Mouse (Mus musculus) spleen, adult 2 months (tissue): Measurements from ENCODE around the gene Cplx3. TPM values are rescaled to one million over a fixed set of nuclear protein-coding genes. Genes with fewer than 3 reads are reported as not detected.

ENCODE experiments used
- DNase-seq, 2 experiments: peaks; one replicate each; pipeline versions ENCODE4 v3.0.0 to v3.0.0-alpha.2; 2012 to 2021; ENCODE audit warnings: low spot score in 2 of 2, low read depth in 1 of 2
- H3K27ac ChIP-seq: fragments of 200-500 bp; 2 replicates; pipeline ENCODE4 v1.5.1; 2012; ENCODE audit warnings: low read length, inconsistent platforms; ENCODE audit not compliant: insufficient read depth
- H3K27me3 ChIP-seq: fragments of 200-500 bp; 2 replicates; pipeline ENCODE4 v1.6.1; 2012; ENCODE audit warnings: mild to moderate bottlenecking, moderate library complexity, low read length, inconsistent platforms; ENCODE audit not compliant: control insufficient read depth, insufficient read depth
- H3K36me3 ChIP-seq: fragments of 200-500 bp; 2 replicates; pipeline ENCODE4 v1.6.1; 2012; ENCODE audit warnings: mild to moderate bottlenecking, low read length, inconsistent platforms; ENCODE audit not compliant: control insufficient read depth, insufficient read depth
- H3K4me1 ChIP-seq: fragments of 200-500 bp; 2 replicates; pipeline ENCODE4 v1.6.1; 2011; ENCODE audit warnings: inconsistent platforms; ENCODE audit not compliant: control insufficient read depth, insufficient read depth, insufficient read length
- H3K4me3 ChIP-seq: fragments of 200-500 bp; 2 replicates; pipeline ENCODE4 v1.5.1; 2011; ENCODE audit warnings: mild to moderate bottlenecking, inconsistent platforms; ENCODE audit not compliant: insufficient read depth, insufficient read length; ENCODE audit errors: extremely low read depth
- CTCF ChIP-seq: fragments of 200-500 bp; IDR thresholded peaks from 2 replicates; pipeline ENCODE4 v1.5.1; 2011; ENCODE audit warnings: mild to moderate bottlenecking, inconsistent platforms; ENCODE audit not compliant: insufficient read depth, insufficient read length, insufficient replicate concordance; ENCODE audit errors: extremely low read depth
- POLR2A ChIP-seq: fragments of 200-500 bp; IDR thresholded peaks from 2 replicates; pipeline ENCODE4 v1.6.1; 2011; ENCODE audit warnings: low read depth, low read length, inconsistent platforms
- WGBS: fragments of 180-500 bp; shearing (Covaris S2); methylation state at CpG from one replicate; pipeline ENCODE4 v1.1.7; 2018; 5-methylcytosine and 5-hydroxymethylcytosine counted together
- polyA plus RNA-seq: library from polyadenylated mRNA; depleted of rRNA; stranded (reverse); fragments of >200 nt; gene quantifications from 2 replicates; pipeline ENCODE4 v1.2.3, GENCODE M21; 2012

Cplx3 gene
- polyA plus RNA-seq, 1 experiment, result not detected

GRCm38 (mm10) chr9:57637741-57638322 is 31.8 kb upstream of the Cplx3 start:
- WGBS, result 0% methylated on average over 6 of the region's 6 CpGs
- peaks cover 8% of the 10 kb centered on the region; the same call in 1 of the 2 replicates for H3K36me3 ChIP-seq
- H3K4me3 ChIP-seq, result peak overlapping the region; percentile 36; the same call in 1 of the 2 replicates
- TF ChIP-seq CTCF (no peak), POLR2A (no peak; the same call in 1 of the 2 replicates)
- peaks cover 70% of the 10 kb centered on the region for H3K4me1 ChIP-seq
- H3K27ac ChIP-seq, result peak overlapping the region; percentile 95
- H3K27me3 ChIP-seq, result no peaks in the 10 kb centered on the region
- peak; percentile 74 to 79 for DNase-seq

GRCm38 (mm10) chr9:57637272-57637671 is 31.2 kb upstream of the Cplx3 start:
- Histone ChIP-seq H3K27me3 (no peaks in the 10 kb centered on the region), H3K36me3 (peaks cover 8% of the 10 kb centered on the region; the same call in 1 of the 2 replicates), H3K4me3 (peak overlapping the region; percentile 36; the same call in 1 of the 2 replicates), H3K27ac (peak overlapping the region; percentile 95), H3K4me1 (peaks cover 66% of the 10 kb centered on the region)
- TF ChIP-seq POLR2A, result no peak
- no peak for TF ChIP-seq CTCF
- 5% methylated on average over 3 of the region's 3 CpGs for WGBS
- DNase-seq, result no peak

DNA sequence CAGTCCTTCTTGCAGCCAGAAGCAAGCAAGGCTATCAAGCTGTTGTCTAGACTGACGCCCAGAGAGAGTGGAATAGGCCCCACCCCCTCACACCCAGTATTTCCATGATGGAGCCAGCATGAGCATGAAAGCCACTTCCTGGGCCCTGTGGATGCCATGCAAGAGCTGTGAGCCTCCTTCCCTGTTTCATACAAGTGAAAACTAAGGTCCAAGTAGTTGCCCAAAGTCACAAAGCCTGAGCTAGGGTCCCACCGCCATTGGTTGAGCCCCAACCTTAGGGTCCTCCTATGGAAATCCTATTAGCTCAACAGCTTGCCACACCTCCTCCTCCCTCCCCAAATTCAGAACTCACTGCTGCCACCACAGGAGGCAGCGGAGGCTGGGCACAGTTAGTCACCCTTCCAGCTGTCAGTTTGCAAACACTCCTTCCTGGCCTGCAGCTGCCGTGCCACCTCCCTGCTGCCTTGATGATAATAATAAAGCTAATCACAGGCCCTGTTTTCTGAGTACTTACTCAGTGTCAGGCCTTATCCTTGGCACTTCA is 27.5 kb upstream of the Cplx3 start:
- no peak for TF ChIP-seq POLR2A
- TF ChIP-seq CTCF, result peak; percentile 37; the same call in 1 of the 2 replicates
- H3K27me3 ChIP-seq, result no peaks in the 10 kb centered on the region
- H3K36me3 ChIP-seq, result peaks cover 35% of the 10 kb centered on the region
- DNase-seq, result peak; percentile 54 to 62
- H3K4me3 ChIP-seq, result no peak overlapping the region
- 24% methylated on average over 4 of the region's 4 CpGs for WGBS
- peak overlapping the region; percentile 70 for H3K27ac ChIP-seq
- H3K4me1 ChIP-seq, result peaks cover 44% of the 10 kb centered on the region

GRCm38 (mm10) chr9:57629118-57629874 is 23.2 kb upstream of the Cplx3 start:
- TF ChIP-seq POLR2A, result no peak
- peak; percentile 93; the same call in 1 of the 2 replicates for TF ChIP-seq CTCF
- Histone ChIP-seq H3K27me3 (no peaks in the 10 kb centered on the region), H3K36me3 (peaks cover 72% of the 10 kb centered on the region), H3K4me3 (no peak overlapping the region), H3K4me1 (peaks cover 22% of the 10 kb centered on the region; the same call in 1 of the 2 replicates), H3K27ac (no peak overlapping the region; the same call in 1 of the 2 replicates)
- WGBS, result 55% methylated on average over 14 of the region's 14 CpGs
- peak; percentile 56 to 74 for DNase-seq

DNA sequence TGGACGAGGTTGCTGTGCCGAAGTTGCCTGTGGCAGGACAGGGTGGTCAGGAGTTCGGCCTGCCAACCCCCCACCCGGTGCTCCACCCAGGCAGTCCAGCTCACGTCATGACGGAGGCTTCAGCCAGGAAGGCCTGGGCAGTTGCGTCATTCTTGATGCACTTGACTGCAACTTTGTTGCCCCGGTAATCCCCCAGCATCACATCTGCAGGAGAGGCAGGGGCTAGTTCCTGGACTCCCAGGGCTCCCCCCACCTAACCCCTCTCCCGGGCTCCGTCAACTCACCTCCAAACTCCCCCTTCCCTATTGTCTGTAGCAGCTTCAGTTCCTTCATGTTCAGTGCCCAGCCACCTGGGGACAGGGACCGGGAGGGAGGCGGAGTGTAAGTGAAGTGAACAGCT is 22.6 kb upstream of the Cplx3 start:
- Histone ChIP-seq H3K4me3 (no peak overlapping the region), H3K4me1 (peaks cover 17% of the 10 kb centered on the region; the same call in 1 of the 2 replicates), H3K36me3 (peaks cover 72% of the 10 kb centered on the region), H3K27ac (no peak overlapping the region; the same call in 1 of the 2 replicates), H3K27me3 (no peaks in the 10 kb centered on the region)
- DNase-seq, result no peak
- WGBS, result 87% methylated on average over 12 of the region's 12 CpGs
- no peak for TF ChIP-seq CTCF

GRCm38 (mm10) chr9:57627892-57628291 is 21.8 kb upstream of the Cplx3 start:
- Histone ChIP-seq H3K27me3 (no peaks in the 10 kb centered on the region), H3K4me1 (peaks cover 8% of the 10 kb centered on the region; the same call in 1 of the 2 replicates), H3K27ac (no peak overlapping the region), H3K36me3 (peaks cover 70% of the 10 kb centered on the region), H3K4me3 (no peak overlapping the region)
- 94% methylated on average over 11 of the region's 11 CpGs for WGBS
- no peak for DNase-seq
- no peak for TF ChIP-seq CTCF
- TF ChIP-seq POLR2A, result no peak
